Mouse (Mus musculus) small intestine, adult 2 months (tissue): ENCODE results near the gene Agap1.

Experiments used
- CTCF ChIP-seq: fragments of 200-500 bp; IDR thresholded peaks from 2 replicates; pipeline ENCODE4 v1.5.1; 2012; ENCODE audit warnings: low read depth, mild to moderate bottlenecking, control low read depth, inconsistent platforms, low read length, moderate library complexity, mixed read lengths; ENCODE audit not compliant: insufficient replicate concordance, insufficient read length; ENCODE audit errors: extremely low read depth
- POLR2A ChIP-seq: fragments of 200-500 bp; IDR thresholded peaks from 2 replicates; pipeline ENCODE4 v1.6.1; 2012; ENCODE audit warnings: low read depth, mild to moderate bottlenecking, control low read depth, inconsistent platforms, low read length, moderate library complexity

DNA sequence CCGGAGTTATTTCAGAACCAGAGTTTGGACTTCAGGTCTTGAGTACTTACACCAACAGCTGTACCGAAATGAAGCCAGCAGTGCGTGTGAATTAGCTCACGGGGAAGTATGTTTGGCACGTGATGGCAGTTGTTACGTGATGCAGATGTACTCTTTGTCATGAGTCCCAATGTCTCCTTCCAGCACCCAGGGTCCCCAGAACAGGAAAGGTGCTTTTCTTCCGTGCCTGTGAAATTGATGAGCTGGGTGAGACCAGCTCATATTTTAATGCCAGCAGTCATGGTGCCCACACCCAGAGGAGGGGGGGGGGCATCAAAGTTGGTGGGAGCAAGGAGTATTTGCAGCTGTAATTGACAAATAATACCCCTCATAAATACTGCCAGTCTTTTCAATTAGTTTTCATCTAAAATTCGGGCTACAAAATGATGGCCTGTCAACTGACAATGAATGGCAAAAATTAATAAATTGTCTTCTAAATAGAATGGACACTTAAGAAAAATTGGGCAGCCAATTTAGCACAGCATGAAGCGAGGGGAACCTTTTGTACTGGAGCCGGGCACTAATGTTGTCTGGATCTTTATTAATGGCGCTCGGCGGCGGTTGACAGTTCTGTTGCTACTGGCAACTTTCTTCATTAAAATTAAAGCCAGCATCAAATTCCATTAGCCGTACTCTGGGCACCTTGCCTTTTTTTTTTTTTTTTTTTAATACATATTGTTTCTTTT is 253.3 kb downstream of the Agap1 start:
- TF ChIP-seq POLR2A: no peak
- no peak for TF ChIP-seq CTCF
